Mouse (Mus musculus) embryonic facial prominence, embryonic 14.5 days (tissue): ENCODE results near the gene Skap1. TPM values are rescaled to one million over a fixed set of nuclear protein-coding genes. Genes with fewer than 3 reads are reported as not detected.

Source experiments
- ATAC-seq: fragments of 200-750 bp; cut with Nextera tagmentation; 2 replicates; pipeline ENCODE4 v1.8.0; 2017; ENCODE audit warnings: low read depth, moderate number of reproducible peaks, moderate TSS enrichment
- DNase-seq: peaks from one replicate; pipeline ENCODE4 v3.0.0-alpha.2; 2015; ENCODE audit warnings: low spot score
- H3K27ac ChIP-seq: fragments of 300-500 bp; sonication (generic); replicated peaks from 2 replicates; pipeline ENCODE4 v1.5.1; 2014; ENCODE audit warnings: low read depth, mild to moderate bottlenecking, low read length, moderate library complexity
- H3K27me3 ChIP-seq: fragments of 300-500 bp; sonication (generic); replicated peaks from 2 replicates; pipeline ENCODE4 v1.6.1; 2014; ENCODE audit warnings: low read length; ENCODE audit not compliant: control insufficient read depth, insufficient read depth
- H3K36me3 ChIP-seq: fragments of 300-500 bp; sonication (generic); 2 replicates; pipeline ENCODE4 v1.6.1; 2014; ENCODE audit warnings: low read length, mixed read lengths; ENCODE audit not compliant: control insufficient read depth, insufficient read depth
- H3K4me1 ChIP-seq: fragments of 300-500 bp; sonication (generic); 2 replicates; pipeline ENCODE4 v1.6.1; 2014; ENCODE audit warnings: antibody characterized with exemption, low read length; ENCODE audit not compliant: control insufficient read depth, insufficient read depth
- H3K4me2 ChIP-seq: fragments of 300-500 bp; sonication (generic); 2 replicates; pipeline ENCODE4 v1.6.1; 2014; ENCODE audit warnings: low read depth, mild to moderate bottlenecking, low read length, moderate library complexity, mixed read lengths
- H3K4me3 ChIP-seq: fragments of 300-500 bp; sonication (generic); 2 replicates; pipeline ENCODE4 v1.5.1; 2014; ENCODE audit warnings: low read depth, mild to moderate bottlenecking, low read length
- H3K9ac ChIP-seq: fragments of 300-500 bp; sonication (generic); 2 replicates; pipeline ENCODE4 v1.6.1; 2014; ENCODE audit warnings: low read depth, mild to moderate bottlenecking, low read length, moderate library complexity, mixed read lengths
- H3K9me3 ChIP-seq: fragments of 300-500 bp; sonication (generic); 2 replicates; pipeline ENCODE4 v1.6.1; 2016; ENCODE audit warnings: low read length; ENCODE audit not compliant: control insufficient read depth
- WGBS: fragments of 180-500 bp; shearing (Covaris S2); extraction: QIAGEN DNeasy Blood & Tissue Kit; methylation state at CpG from one replicate; pipeline ENCODE4 v1.1.7; 2014; 5-methylcytosine and 5-hydroxymethylcytosine counted together
- polyA plus RNA-seq: library from polyadenylated mRNA; unstranded; fragments of >200 nt; fragmentation: Nextera tagmentation; extraction: Ambion mirVana; gene quantifications from 2 replicates; pipeline ENCODE4 v1.2.1, GENCODE M21; 2014

Gene Skap1
- polyA plus RNA-seq, 1 experiment from 2014 or later = 1.5 TPM

DNA sequence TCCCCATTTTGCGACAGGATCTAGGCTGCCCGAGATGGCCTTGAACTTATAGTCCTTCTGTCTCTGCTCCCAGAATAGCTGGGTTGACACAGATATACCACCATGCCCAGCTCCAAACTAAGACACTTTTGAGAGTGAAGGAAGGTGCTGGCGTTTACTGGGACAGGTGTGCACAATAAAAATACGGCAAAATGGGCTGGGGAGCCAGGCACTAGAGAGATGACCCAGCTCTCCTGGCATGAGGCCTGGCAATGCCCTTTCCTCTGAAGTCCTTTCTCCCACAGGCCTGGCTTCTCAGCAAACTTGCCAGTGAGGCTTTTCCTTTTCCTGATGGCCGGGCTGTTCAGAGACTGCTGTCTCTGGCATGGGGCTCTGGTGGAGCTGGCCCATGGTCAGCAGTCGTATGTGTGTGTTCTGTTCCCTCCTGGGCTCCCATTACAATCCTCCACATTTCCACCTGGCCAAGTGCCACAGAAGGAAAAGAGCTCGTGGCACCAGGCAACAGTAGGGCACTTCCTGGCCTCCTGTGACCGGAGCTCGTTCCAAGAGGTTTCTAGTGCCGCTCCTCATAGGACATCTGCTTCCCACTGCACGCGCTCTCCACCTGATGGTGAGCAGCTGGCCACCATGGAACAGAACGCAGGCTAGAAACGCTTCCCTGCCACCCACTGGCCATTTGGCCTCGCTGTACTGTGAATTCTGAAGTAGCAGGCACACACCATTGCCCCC is 298.5 kb downstream of the Skap1 start:
- H3K9ac ChIP-seq = no peak overlapping the region
- H3K4me3 ChIP-seq = no peak overlapping the region
- DNase-seq = no peak
- H3K27me3 ChIP-seq = no peaks in the 10 kb centered on the region
- peaks cover 9% of the 10 kb centered on the region; the same call in 1 of the 2 replicates for H3K4me1 ChIP-seq
- H3K36me3 ChIP-seq = 0 out of 2 replicates have a peak, but pooled peaks cover 2% of the 10 kb centered on the region
- H3K9me3 ChIP-seq = no peaks in the 10 kb centered on the region
- no peak; the same call in 1 of the 2 replicates for ATAC-seq
- no peak overlapping the region for H3K27ac ChIP-seq
- no peak overlapping the region for H3K4me2 ChIP-seq
- 65% methylated on average over 15 of the region's 15 CpGs for WGBS

DNA sequence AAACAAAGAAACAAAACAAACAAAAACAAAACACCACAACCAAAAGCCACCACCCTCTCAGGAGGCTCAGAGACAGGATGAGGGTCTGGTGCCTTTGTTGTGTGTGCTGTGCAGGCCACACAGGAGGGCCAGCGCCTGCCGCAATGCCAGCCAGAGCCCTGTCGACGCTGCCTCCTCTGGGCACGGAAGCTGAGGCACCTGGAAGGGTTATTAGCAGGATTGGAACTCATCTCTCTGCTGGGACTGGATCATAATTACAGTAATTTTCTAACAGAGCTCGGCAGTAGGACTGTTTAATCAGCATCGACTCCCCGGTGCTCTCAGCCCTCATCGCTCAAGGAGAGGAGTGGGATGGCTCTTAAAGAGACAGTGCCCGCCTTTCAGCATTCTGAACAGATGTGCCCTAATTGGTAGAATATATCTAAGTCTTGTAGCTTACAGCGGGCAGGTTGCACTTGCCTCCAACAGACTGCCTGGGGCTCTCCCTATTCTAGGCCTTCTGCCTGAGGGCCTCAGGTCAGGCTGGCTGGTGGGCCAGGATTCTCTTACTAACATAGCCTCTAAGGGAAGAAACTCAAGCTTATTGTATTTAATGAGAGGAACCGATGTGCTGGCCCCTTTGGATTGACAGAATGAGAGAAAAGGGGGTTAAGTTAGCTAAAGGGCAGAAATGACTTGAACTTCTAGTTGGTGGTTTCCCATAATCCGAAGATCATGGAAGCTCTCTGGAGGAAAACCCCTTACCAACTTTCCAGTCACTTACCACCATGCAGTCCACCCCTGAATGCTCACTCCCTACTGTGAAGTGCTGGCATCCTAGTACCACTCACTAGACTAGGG is 300.3 kb downstream of the Skap1 start:
- Histone ChIP-seq H3K9ac (no peak overlapping the region; the same call in 1 of the 2 replicates), H3K4me2 (peak overlapping the region; percentile 23), H3K27me3 (no peaks in the 10 kb centered on the region), H3K27ac (no peak overlapping the region), H3K9me3 (no peaks in the 10 kb centered on the region), H3K4me1 (peaks cover 9% of the 10 kb centered on the region; the same call in 1 of the 2 replicates), H3K36me3 (peaks cover 20% of the 10 kb centered on the region), H3K4me3 (no peak overlapping the region)
- ATAC-seq = no peak
- 37% methylated on average over 13 of the region's 13 CpGs for WGBS
- DNase-seq = no peak

DNA sequence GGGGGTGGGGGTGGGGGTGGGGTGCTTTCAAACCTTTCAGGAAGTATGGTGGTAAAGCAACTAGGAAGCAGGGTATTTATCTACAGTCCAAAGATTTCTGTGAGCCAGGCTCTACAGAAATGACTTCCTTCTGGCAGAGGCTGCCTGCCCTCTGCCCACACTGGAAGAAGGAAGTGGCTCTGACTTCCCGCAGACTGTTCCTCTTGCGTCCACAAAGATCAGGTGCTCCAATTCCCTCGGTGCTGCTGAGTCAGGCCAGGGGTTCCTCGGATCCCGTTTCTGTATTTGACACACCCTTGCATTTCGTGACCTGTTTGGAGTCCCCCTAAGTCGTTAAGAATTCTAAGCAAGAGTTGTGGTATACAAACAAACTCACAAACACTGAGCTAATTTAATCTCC is 301.3 kb downstream of the Skap1 start:
- no peak overlapping the region for H3K4me2 ChIP-seq
- no peak for ATAC-seq
- no peaks in the 10 kb centered on the region for H3K9me3 ChIP-seq
- no peak overlapping the region for H3K27ac ChIP-seq
- peaks cover 28% of the 10 kb centered on the region for H3K36me3 ChIP-seq
- H3K27me3 ChIP-seq = no peaks in the 10 kb centered on the region
- DNase-seq = peak; percentile 31
- H3K4me3 ChIP-seq = no peak overlapping the region
- no peak overlapping the region for H3K9ac ChIP-seq
- peaks cover 9% of the 10 kb centered on the region; the same call in 1 of the 2 replicates for H3K4me1 ChIP-seq
- WGBS = 72% methylated on average over 7 of the region's 7 CpGs

DNA sequence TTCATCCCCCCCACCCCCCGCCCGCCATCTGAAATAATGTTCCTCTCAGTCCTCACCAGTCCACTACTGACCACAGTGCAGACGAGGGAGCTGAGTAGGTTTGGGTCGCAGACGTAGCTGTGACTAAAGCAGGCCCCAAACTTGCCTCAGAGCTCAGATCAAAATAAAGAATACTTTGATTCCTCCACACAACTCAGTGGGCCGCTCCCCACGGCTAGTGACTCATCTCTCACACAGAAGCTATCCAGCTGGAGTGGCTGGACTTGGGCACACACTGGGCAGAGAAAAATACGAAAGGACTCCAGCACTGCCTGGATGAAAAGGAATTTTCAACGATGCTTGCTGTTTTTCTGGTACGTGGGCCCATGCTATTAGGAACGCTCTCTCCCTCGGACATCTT is 302.2 kb downstream of the Skap1 start:
- Histone ChIP-seq H3K4me2 (no peak overlapping the region), H3K4me1 (peaks cover 9% of the 10 kb centered on the region; the same call in 1 of the 2 replicates), H3K4me3 (no peak overlapping the region), H3K9me3 (no peaks in the 10 kb centered on the region), H3K27ac (peak overlapping the region; percentile 39; the same call in 1 of the 2 replicates), H3K36me3 (peaks cover 37% of the 10 kb centered on the region), H3K9ac (no peak overlapping the region), H3K27me3 (no peaks in the 10 kb centered on the region)
- no peak for DNase-seq
- ATAC-seq = no peak
- 70% methylated on average over 12 of the region's 12 CpGs for WGBS

DNA sequence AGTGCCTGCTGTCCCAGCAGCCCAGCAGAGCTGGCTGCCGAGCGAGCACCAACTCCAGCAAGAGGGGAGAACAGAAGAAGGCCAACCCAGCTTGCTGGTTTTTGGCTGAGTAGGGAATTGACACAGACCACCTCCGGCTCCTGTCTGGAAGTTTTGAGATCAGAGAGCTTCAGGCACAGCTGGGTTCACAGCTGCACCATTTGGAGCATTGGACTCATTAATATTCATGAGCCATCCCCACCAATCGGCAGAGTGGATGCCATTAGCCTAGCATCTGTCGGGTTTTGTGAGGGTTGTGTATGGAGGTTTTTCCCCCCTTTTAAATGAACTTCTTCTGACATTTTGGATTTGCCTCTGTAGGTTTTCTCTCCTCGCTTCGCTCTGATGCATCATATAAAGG is 302.7 kb downstream of the Skap1 start:
- 49% methylated on average over 7 of the region's 7 CpGs for WGBS
- ATAC-seq (peak; percentile 42; the same call in 1 of the 2 replicates), DNase-seq (peak; percentile 57)
- Histone ChIP-seq H3K27me3 (no peaks in the 10 kb centered on the region), H3K36me3 (peaks cover 42% of the 10 kb centered on the region), H3K9ac (0 out of 2 replicates have a peak overlapping the region, but pooled peaks have one; percentile 5), H3K27ac (0 out of 2 replicates have a peak overlapping the region, but pooled peaks have one; percentile 39), H3K4me3 (no peak overlapping the region), H3K9me3 (no peaks in the 10 kb centered on the region), H3K4me2 (no peak overlapping the region), H3K4me1 (peaks cover 9% of the 10 kb centered on the region; the same call in 1 of the 2 replicates)

DNA sequence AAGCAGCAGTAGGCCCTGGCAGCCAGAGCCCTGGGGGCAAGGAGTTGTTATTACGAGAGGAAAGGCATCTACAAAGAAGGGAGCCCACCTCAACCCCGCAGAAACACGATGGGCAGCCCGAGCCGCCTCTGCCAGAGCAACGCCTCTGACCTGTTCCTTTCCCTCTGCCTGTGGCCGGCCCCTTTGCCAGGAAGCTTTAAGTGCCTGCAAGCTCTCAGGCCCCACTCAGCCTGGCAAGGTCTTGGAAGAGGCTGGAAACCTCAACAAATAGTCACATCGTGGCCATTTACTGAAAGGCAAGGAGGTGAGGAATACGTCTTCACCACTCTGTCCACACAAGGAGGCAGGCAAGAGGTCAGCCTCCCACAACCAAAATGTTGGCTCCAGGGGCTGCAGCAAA is 303.8 kb downstream of the Skap1 start:
- 63% methylated on average over 9 of the region's 9 CpGs for WGBS
- Histone ChIP-seq H3K9ac (0 out of 2 replicates have a peak overlapping the region, but pooled peaks have one; percentile 5), H3K4me2 (no peak overlapping the region), H3K4me3 (no peak overlapping the region), H3K27me3 (no peaks in the 10 kb centered on the region), H3K36me3 (peaks cover 54% of the 10 kb centered on the region), H3K27ac (no peak overlapping the region; the same call in 1 of the 2 replicates), H3K4me1 (peaks cover 9% of the 10 kb centered on the region; the same call in 1 of the 2 replicates), H3K9me3 (no peaks in the 10 kb centered on the region)
- DNase-seq (no peak), ATAC-seq (no peak)

DNA sequence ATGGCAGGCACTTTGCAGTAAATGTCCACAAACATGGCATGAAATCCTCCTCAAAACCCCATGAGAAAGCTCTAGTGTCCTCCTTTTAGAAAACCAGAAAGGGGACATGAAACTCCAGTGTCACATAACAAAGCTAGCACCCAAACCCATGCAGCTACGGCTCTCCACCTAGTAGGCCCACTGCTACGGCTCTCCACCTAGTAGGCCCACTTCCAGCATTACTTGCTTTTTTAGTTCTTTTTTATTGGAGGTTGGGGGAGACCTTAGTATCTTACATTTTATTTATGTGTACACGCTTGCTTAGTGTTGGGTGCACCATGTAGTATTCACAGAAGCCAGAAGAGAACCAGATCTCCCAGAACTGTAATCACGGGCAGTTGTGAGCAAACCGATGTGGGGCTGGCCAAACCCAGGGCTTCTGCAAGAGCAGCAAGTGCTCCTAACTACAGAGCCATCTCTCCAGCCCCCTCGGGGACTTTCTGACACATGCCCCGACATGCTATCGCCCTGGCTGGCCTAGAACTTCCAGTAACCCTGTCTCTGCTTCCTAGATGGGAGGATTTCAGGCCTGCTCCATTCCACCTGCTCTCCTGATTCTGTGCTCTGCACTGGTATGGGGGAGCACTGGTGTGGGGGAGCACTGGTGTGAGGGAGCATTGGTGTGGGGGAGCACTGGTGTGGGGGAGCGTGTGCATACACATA is 307.0 kb downstream of the Skap1 start:
- DNase-seq (no peak), ATAC-seq (no peak)
- peaks cover 3% of the 10 kb centered on the region; the same call in 1 of the 2 replicates for H3K4me1 ChIP-seq
- H3K36me3 ChIP-seq = peaks cover 54% of the 10 kb centered on the region
- no peak overlapping the region for H3K9ac ChIP-seq
- no peaks in the 10 kb centered on the region for H3K27me3 ChIP-seq
- no peak overlapping the region for H3K4me3 ChIP-seq
- no peak overlapping the region for H3K27ac ChIP-seq
- no peak overlapping the region for H3K4me2 ChIP-seq
- no peaks in the 10 kb centered on the region for H3K9me3 ChIP-seq
- 94% methylated on average over 9 of the region's 9 CpGs for WGBS

DNA sequence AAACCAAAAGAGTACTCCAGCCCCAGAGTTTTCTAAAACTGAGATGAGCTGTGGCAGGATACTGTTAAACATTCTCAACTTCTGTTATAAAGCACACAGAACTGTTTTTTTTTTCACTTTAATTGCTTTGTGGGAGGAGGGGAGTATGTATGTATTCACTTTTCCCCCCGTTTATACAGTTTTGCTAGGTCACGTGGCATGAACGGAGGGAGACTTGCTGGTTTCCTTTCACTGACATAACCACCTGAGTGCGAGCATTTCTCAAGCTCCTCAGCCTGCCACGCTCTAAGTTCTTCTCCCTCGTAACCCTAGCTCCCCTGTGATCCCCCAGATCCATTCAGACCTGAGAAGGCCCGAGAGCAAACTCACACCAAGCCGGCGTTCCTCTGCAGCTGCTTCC is 308.0 kb downstream of the Skap1 start:
- peaks cover 54% of the 10 kb centered on the region for H3K36me3 ChIP-seq
- H3K27me3 ChIP-seq = no peaks in the 10 kb centered on the region
- no peak overlapping the region for H3K4me3 ChIP-seq
- 84% methylated on average over 9 of the region's 9 CpGs for WGBS
- no peak overlapping the region for H3K9ac ChIP-seq
- DNase-seq = no peak
- no peak overlapping the region for H3K4me2 ChIP-seq
- H3K27ac ChIP-seq = no peak overlapping the region
- ATAC-seq = no peak
- H3K4me1 ChIP-seq = peaks cover 9% of the 10 kb centered on the region; the same call in 1 of the 2 replicates
- no peaks in the 10 kb centered on the region for H3K9me3 ChIP-seq
